Mouse (Mus musculus): ENCODE measurements around the gene Srsf5. TPM values are rescaled to one million over a fixed set of nuclear protein-coding genes. Genes with fewer than 3 reads are reported as not detected.
"Not testable (repeated sequence)": the region's sequence is repeated elsewhere in the genome, so short reads cannot be mapped to it uniquely, and the experiment has no call there.

Gene Srsf5
- total RNA-seq, 4 experiments from 2014 or later, result 48.9 to 134 (median 96.9) TPM

- peak; percentile 86 to 93 for DNase-seq (ENCODE audit: low spot score in 2 of 2)
These were observed 672 bp downstream of the Srsf5 start for GRCm38 (mm10) chr12:80945996-80946355.

DNA sequence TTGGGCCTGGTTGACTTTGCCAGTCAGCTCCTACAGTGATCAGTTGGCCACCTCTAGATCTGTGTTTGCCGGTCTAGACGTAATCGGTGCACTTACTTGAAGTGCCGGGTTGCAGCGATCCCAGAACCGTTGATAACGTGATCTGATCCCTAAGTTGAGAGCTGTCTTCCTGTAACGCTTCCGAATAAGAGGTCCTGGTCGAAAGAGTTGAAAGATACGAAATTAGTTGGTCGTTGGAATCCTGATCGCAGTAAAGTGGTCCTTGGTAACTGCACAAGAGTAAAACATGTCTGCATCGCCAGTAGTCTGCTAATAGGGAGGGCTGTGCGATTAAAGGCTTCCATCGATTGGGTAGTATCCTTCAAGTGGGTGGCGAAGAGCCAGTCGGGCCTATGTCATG is 2.9 kb downstream of the Srsf5 start:
- DNase-seq (ENCODE audit: low spot score in 2 of 2), result no peak

- DNase-seq (ENCODE audit: low spot score in 2 of 2), result not testable (repeated sequence)
These were observed 4.3 kb downstream of the Srsf5 start for GRCm38 (mm10) chr12:80949603-80950002.

DNA sequence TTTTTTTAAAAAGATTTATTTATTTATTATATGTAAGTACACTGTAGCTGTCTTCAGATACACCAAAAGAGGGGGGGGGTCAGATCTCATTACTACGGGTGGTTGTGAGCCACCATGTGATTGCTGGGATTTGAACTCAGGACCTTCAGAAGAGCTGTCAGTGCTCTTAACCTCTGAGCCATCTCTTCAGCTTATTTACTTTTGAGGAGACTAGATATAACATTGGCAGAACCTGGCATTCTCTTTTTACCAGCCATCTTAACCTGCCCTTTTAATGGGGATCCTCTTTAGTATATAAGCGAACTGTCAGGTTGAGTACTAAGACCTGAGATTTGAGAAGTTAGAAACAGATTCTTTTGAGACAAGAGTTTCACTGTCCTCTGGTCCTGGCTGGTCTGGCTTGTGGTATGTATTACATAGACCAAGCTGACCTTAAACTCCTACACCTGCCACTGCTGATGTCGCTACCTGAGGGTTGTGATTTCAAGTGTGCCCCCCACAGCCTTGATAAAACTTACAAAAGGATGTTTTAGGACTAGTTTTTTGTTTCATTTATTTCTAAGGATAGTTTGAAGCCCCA is 6.4 kb downstream of the Srsf5 start:
- DNase-seq (ENCODE audit: low spot score in 2 of 2), result no peak

GRCm38 (mm10) chr12:80952526-80952925 is 7.2 kb downstream of the Srsf5 start:
- no peak for DNase-seq (ENCODE audit: low spot score in 2 of 2)

DNA sequence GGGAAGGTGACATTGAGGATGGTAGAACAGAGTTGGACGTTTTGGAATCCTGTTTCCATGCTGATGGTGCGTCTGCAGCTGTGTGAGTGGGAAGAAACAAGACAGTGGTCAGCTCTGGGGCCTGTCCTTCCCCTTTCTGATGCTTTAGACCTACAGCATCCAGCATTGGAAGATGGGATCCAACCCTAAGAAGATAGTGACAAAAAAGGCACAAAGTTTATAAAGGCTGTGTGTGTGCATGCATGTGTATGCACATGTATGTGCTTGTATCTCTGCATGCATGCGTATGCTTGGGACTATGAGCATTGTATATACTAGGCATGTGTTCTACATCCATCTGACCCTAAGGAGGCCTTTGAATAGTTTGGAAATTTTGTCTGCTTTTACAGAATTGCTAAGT is 10.7 kb downstream of the Srsf5 start:
- no peak for DNase-seq (ENCODE audit: low spot score in 2 of 2)

DNA sequence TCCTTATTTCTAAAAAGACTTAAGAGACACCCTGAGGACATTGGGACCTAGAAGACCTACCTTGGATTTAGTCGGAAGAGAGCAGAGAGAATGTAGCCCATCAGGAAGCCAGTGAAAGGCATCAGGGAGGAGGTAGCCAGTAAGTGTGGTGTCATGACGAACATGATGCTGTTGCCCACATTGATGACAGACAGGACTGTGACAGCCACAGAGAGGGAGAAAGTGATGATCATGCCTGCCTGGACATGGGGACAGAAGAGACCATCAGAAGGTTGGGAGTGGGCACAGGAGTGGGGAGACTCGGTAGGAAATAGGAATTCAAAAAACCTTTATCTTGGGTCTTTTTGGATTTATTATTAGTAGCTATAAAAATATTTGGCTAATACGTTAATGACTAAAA is 12.7 kb downstream of the Srsf5 start:
- no peak for DNase-seq (ENCODE audit: low spot score in 2 of 2)

DNA sequence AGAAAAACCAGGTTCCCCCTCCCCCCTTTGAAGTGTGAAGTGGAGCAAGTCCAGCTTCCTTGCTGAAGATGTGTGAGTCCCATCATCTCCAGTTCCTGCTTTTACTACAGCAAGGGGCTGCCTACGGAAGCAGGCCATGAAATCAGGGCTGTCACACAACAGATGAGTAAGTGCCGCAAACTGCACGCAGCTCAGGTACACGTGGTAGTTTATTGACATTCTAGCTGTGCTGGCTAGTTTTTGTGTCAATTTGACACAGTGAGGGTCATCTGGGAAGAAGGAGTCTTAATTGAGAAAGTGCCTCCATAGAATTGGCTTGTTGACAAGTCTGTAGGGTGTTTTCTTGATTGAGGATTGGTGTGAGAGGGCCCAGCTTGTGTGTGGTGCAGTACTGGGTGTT is 17.3 kb downstream of the Srsf5 start:
- DNase-seq (ENCODE audit: low spot score in 2 of 2), result no peak

GRCm38 (mm10) chr12:80966059-80966838 is 20.9 kb downstream of the Srsf5 start:
- DNase-seq (ENCODE audit: low spot score in 2 of 2), result no peak

- no peak for DNase-seq (ENCODE audit: low spot score in 2 of 2)
These were observed 22.6 kb downstream of the Srsf5 start for GRCm38 (mm10) chr12:80967918-80968317.

DNA sequence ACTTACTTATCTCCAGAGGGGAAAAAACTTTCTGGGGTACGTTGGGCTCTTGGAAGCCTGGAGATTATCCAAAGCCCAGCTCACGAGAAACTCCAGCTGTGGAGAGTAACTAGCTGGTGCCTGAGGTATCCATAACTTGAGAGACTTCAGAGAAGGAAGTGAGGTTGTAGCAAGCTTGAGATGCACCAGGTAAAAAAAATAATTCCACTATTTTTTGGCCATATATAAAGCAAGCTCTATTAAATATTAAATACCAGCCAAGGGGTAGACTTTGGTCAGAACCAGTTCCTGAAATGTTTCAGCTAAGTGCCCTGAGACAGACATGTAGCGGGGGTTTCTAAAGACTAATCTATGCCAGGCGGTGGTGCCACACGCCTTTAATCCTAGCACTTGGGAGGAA is 23.3 kb downstream of the Srsf5 start, which contains the start of gene Slc10a1:
TSS of gene Slc10a1 (minus strand) at position 101 of the 400 bp plus-strand sequence.
- no peak for DNase-seq (ENCODE audit: low spot score in 2 of 2)

DNA sequence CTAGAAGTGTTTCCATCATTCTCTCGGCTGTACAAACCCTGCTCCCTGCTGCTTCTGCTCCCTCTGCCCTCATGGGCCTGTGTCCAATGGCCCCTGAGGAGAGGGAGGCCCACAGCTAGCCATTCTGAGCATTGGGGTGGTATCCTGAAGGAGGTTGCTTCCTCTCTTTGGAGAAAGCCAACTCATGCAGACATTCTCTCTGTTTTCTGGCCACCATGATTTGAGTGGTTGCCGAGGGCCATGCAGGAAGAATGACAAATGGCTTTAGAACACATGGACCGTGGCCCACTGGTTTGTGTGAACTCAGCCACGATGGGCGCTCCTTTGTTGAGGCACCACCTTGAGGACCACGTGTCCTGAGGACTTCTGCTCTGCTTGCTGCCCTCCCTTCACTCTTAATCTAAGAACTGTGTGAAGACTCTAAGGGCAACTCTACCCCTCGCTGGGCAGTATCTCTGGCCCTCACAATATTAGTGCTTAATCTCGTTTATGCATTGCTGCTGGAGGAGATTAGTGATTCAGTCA is 24.9 kb downstream of the Srsf5 start:
- DNase-seq (ENCODE audit: low spot score in 2 of 2), result no peak

DNA sequence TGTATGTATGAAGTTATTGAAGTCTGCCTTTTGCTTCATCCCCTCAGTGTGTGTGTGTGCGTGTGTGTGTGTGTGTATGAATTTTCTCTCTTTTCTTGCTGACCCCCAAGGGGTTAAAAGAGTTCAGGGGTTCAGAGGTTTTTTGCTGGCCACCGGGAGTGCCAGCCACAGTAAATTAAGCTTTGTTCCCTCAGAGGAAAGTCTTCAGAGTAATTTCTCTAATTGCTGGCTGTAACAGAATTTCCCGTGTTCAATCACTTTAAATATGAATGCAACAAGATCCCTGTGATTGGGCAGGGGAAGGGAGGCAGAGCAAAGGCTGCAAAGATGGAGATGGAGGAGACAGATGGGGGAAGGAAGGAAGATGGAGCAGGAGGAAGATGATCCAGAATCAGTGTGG is 26.5 kb downstream of the Srsf5 start:
- no peak for DNase-seq (ENCODE audit: low spot score in 2 of 2)

DNA sequence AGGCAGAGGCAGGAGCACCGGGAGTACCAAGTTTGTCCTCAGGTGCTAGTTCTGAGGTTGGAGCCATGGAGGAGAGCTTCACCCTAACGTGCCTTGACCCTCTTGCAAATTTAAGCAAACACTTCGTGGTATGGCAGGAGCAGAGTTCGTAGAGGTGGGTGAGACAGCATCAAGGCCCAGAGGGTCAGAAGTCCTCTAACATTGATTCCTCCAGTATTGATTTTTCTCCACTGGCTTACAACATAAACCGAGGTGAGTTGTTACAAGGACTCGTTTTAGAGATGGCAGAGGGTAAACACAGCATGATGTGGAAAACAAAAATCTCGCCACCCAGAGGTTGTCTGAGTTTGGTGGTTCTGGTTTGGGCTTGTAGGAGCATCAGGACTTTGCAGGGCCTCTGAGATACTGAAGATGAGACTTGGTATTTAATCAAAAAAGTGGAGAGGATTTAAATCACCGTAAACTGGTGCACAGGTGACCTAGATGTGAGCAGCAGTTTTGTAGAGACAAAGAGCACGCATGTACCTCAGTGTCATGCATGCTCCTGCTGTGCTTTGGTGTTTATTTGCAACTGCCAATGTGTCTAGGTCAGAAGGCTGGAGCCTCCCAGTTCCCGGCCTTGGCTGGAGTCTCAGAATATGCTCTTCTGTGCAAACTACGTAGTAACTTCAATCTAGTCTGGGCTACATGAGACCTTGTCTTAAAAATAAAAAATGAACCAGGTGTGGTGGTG is 30.8 kb downstream of the Srsf5 start:
- no peak for DNase-seq (ENCODE audit: low spot score in 2 of 2)

GRCm38 (mm10) chr12:80982326-80982725 is 37.0 kb downstream of the Srsf5 start:
- peak; percentile 20 to 31 for DNase-seq (ENCODE audit: low spot score in 2 of 2)

GRCm38 (mm10) chr12:80983695-80984094 is 38.4 kb downstream of the Srsf5 start:
- no peak for DNase-seq (ENCODE audit: low spot score in 2 of 2)

- no peak for DNase-seq (ENCODE audit: low spot score in 2 of 2)
These were observed 41.3 kb downstream of the Srsf5 start for GRCm38 (mm10) chr12:80986628-80987027.

- no peak for DNase-seq (ENCODE audit: low spot score in 2 of 2)
These were observed 43.0 kb downstream of the Srsf5 start for GRCm38 (mm10) chr12:80988286-80988685.

- no peak for DNase-seq (ENCODE audit: low spot score in 2 of 2)
These were observed 45.7 kb downstream of the Srsf5 start for GRCm38 (mm10) chr12:80990901-80991445.

- no peak for DNase-seq (ENCODE audit: low spot score in 2 of 2)
These were observed 46.5 kb downstream of the Srsf5 start for GRCm38 (mm10) chr12:80991806-80992205.

DNA sequence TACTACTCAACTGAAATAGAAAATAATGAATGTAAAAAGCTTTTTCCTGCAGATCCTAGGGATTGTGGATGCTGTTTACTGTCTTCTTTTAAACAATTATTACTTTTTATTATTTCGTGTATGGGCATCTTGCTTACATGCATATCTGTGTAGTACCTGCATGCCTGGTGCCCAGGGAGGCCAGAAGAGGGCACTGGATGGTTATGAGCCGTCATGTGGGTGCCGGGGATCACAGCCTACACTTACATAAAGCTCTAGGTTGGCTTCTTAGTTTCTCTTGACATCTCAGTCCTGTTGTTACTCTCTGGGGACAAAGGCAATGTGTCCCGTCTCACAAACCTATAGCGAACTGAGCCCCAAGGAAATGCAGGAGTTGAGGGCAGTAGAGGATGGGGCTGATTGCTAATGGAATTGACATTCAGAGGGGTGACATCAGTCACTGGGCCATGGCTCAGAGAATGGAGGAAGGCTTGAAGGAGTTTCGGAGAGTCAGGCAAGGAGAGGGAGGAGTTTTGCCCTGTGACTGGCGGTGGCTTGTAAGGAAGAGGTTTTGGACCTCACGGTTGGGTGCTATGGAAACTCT is 47.3 kb downstream of the Srsf5 start:
- DNase-seq (ENCODE audit: low spot score in 2 of 2), result no peak

DNA sequence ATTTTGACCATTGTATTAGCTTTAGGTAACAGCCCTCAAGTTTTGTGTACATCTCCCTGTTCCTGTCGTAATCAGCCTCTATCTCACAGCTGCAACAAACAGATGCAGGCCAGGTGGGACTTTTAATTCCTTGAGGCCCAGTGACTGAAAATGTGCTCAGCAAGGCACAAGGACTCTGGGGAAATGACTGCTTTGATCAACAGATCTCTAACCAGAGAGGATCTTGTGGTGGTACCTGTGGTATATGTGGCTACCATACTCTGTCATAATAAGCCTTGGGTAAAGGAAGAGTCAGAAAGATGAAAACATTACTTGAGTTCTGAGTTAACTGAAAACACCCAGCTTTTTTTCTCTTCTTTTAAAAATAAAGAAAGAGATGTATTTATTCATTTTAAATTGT is 48.5 kb downstream of the Srsf5 start:
- no peak for DNase-seq (ENCODE audit: low spot score in 2 of 2)
